In the genomic region with DNA sequence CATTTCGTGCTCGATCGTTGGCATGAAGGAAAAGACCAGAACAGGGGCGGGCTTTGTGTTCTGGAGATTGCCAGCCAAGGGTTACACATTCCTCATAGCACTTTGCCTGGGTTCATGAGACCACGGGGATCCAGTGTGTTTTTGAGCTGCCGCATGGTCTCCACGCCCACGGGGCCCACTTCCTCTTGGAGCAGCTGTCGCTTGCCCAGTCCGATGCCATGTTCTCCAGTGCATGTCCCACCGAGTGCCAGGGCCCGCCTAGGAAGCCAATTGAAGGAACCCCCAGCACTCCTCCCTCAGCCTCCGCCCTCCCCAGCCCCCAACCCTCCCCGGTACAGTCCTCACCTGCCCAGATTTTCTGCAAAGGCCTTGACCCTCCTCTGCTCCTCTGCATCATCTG, we compare ENCODE assay signal across 27 mouse cellular contexts. TPM values are rescaled to one million over a fixed set of nuclear protein-coding genes. Genes with fewer than 3 reads are reported as not detected.
DNase-seq lines count a peak whose midpoint lies in the region; ATAC-seq and TF ChIP-seq lines count a peak whose summit lies in the region.
"Had no signal": no experiment of that assay in that cellular context is flagged by ENCODE, and none has a peak within 500 bp of the region (broad histone marks: within the 10 kb centered on the region; RNA-seq: fewer than 3 reads in every experiment).

No protein-coding gene starts in this region.

- no peak overlapping the region for H3K4me2 ChIP-seq in midbrain, embryonic 15.5 days
- H3K4me2 ChIP-seq: embryonic facial prominence, embryonic 12.5 days; heart, embryonic 12.5 days; hindbrain, embryonic 13.5 days had no signal

- no peaks in the 10 kb centered on the region for H3K27me3 ChIP-seq in thymus, adult 2 months (ENCODE audit: control insufficient read depth, insufficient read depth, low read length)
- no peaks in the 10 kb centered on the region for H3K27me3 ChIP-seq in midbrain, embryonic 15.5 days (replicated peaks)
- H3K27me3 ChIP-seq: embryonic facial prominence, embryonic 12.5 days; heart, embryonic 12.5 days; hindbrain, embryonic 13.5 days had no signal

- intact Hi-C loops in gastrocnemius, adult 2 months (cut with DNase I): loop anchor here (1.0 kb wide), 1 partner anchor 92 kb away; no protein-coding TSS in a partner anchor

- no peak overlapping the region for H3K27ac ChIP-seq in gastrocnemius, adult 2 months
- H3K27ac ChIP-seq in layer of hippocampus, adult 2 months: peak overlapping the region; percentile 51; the same call in 1 of the 2 replicates
- no peak overlapping the region for H3K27ac ChIP-seq in thymus, adult 2 months (ENCODE audit: control insufficient read depth, insufficient read depth, low read length)
- H3K27ac ChIP-seq in midbrain, embryonic 15.5 days: no peak overlapping the region
- H3K27ac ChIP-seq: embryonic facial prominence, embryonic 12.5 days; hindbrain, embryonic 13.5 days; liver, embryonic 14.5 days; macrophage had no signal

- no peak for ATAC-seq in midbrain, embryonic 15.5 days (replicated peaks)
- ATAC-seq: activated CD4-positive, CD25-positive, alpha-beta regulatory T cell, adult 4 months; CD4-positive, CD25-positive, alpha-beta regulatory T cell, adult 4 months; forebrain, embryonic 14.5 days; intestine, embryonic 16.5 days had no signal

- H3K9me3 ChIP-seq in midbrain, embryonic 15.5 days: no peaks in the 10 kb centered on the region
- H3K9me3 ChIP-seq: embryonic facial prominence, embryonic 12.5 days; heart, embryonic 12.5 days; hindbrain, embryonic 13.5 days had no signal

- no peak for TF ChIP-seq POLR2A in thymus, adult 2 months (IDR thresholded peaks at IDR 0.05; ENCODE audit: control insufficient read depth, extremely low read depth, insufficient read depth, low read length, poor library complexity)

- 81% methylated on average over 14 of the region's 14 CpGs for WGBS in thymus, adult 2 months
- 95% methylated on average over 14 of the region's 14 CpGs for WGBS in midbrain, embryonic 15.5 days

- H3K4me1 ChIP-seq in thymus, adult 2 months (replicated peaks; ENCODE audit: control insufficient read depth, insufficient read depth, low read length): peaks cover 78% of the 10 kb centered on the region
- H3K4me1 ChIP-seq in midbrain, embryonic 15.5 days: peaks cover 6% of the 10 kb centered on the region; the same call in 1 of the 2 replicates
- H3K4me1 ChIP-seq: embryonic facial prominence, embryonic 12.5 days had no signal

- H3K9ac ChIP-seq in midbrain, embryonic 15.5 days: no peak overlapping the region
- H3K9ac ChIP-seq: embryonic facial prominence, embryonic 12.5 days; heart, embryonic 12.5 days; hindbrain, embryonic 13.5 days; liver, embryonic 14.5 days had no signal

- DNase-seq in gastrocnemius, adult 2 months: peak; percentile 36
- no peak for DNase-seq in gastrocnemius, postnatal 25 days
- no peak for DNase-seq in layer of hippocampus, adult 2 months (ENCODE audit: low spot score in 2 of 2)
- DNase-seq in layer of hippocampus, postnatal 36 days: no peak
- DNase-seq in thymus, postnatal 4 days: peak; percentile 47
- DNase-seq in thymus, adult 2 months: no peak
- DNase-seq: adrenal gland, adult 2 months; adrenal gland, postnatal 36 days; embryo, embryonic 11 days; heart, adult 18-20 months; kidney, adult 8-10 months; liver; lung, adult 2 months; lung, postnatal 10 days; midbrain, embryonic 14.5 days; right cerebral cortex, postnatal 4 days had no signal

- no peak for TF ChIP-seq CTCF in gastrocnemius, adult 2 months (IDR thresholded peaks at IDR 0.05)
- no peak for TF ChIP-seq CTCF in layer of hippocampus, adult 2 months (conservative IDR thresholded peaks at IDR 0.05)
- no peak for TF ChIP-seq CTCF in thymus, adult 2 months (IDR thresholded peaks at IDR 0.05; ENCODE audit: borderline replicate concordance, control insufficient read depth, extremely low read depth, insufficient read depth, low read length, poor library complexity)

- H3K4me3 ChIP-seq in gastrocnemius, adult 2 months: no peak overlapping the region
- no peak overlapping the region for H3K4me3 ChIP-seq in layer of hippocampus, adult 2 months
- no peak overlapping the region for H3K4me3 ChIP-seq in thymus, adult 2 months (ENCODE audit: control insufficient read depth, insufficient read depth, low read length)
- H3K4me3 ChIP-seq in midbrain, embryonic 15.5 days: no peak overlapping the region
- H3K4me3 ChIP-seq: embryonic facial prominence, embryonic 12.5 days; heart, embryonic 12.5 days; hindbrain, embryonic 13.5 days had no signal

- H3K36me3 ChIP-seq in thymus, adult 2 months (ENCODE audit: control insufficient read depth, insufficient read depth, low read length): peaks cover 15% of the 10 kb centered on the region
- no peaks in the 10 kb centered on the region for H3K36me3 ChIP-seq in midbrain, embryonic 15.5 days (replicated peaks)

RNA-seq across cellular contexts. Expression of gene Ldhd, which starts 3.2 kb away (rescaled TPM):
- total RNA-seq in gastrocnemius, adult 2 months (2021): 10 to 100 TPM; 29.2 to 35.8 TPM
- total RNA-seq in gastrocnemius, postnatal 25 days (2021): 10 to 100 TPM; 31.7 to 33.6 TPM
- total RNA-seq in layer of hippocampus, adult 2 months (2021): 1 to 10 TPM; 6.8 to 7.8 TPM
- total RNA-seq in layer of hippocampus, postnatal 36 days (2021): 1 to 10 TPM; 6.8 TPM
- polyA plus RNA-seq in thymus, adult 2 months (2012; rRNA removed): 10.4 and 10.7 TPM in 2 replicates
- 0.71 and 0.82 TPM in 2 replicates for polyA plus RNA-seq in midbrain, embryonic 15.5 days (2015; fragmentation: Nextera tagmentation; extraction: Ambion mirVana)
- total RNA-seq: neutrophil, adult 5-6 weeks had no signal

RNA-seq across cellular contexts. Expression of gene Zfp1, which starts 16.3 kb away (rescaled TPM):
- 1 to 10 TPM; 7.9 to 9.4 TPM for total RNA-seq in gastrocnemius, adult 2 months (2021)
- total RNA-seq in gastrocnemius, postnatal 25 days (2021): 1 to 10 TPM; 5.3 to 6.8 TPM
- total RNA-seq in layer of hippocampus, adult 2 months (2021): 10 to 100 TPM; 24.0 to 25.1 TPM
- 10 to 100 TPM; 19.7 to 21.8 TPM for total RNA-seq in layer of hippocampus, postnatal 36 days (2021)
- 10.3 and 11.1 TPM in 2 replicates for polyA plus RNA-seq in thymus, adult 2 months (2012; rRNA removed)
- polyA plus RNA-seq in midbrain, embryonic 15.5 days (2015; fragmentation: Nextera tagmentation; extraction: Ambion mirVana): 29.1 and 30.0 TPM in 2 replicates

Comparison
In these comparisons a context has a peak if more than half of its experiments do, and no peak if none do; other contexts are left out.
1. DNase-seq: peak in gastrocnemius, adult 2 months (single experiment) and thymus, postnatal 4 days (single experiment); none in gastrocnemius, postnatal 25 days (single experiment), layer of hippocampus, adult 2 months (0 of 2), layer of hippocampus, postnatal 36 days (0 of 2) and thymus, adult 2 months (single experiment).